Mouse (Mus musculus): ENCODE measurements at regions not wholly inside any gene's neighbourhood (a gene's known extent, or its start where the extent isn't known, plus 50 kb on each side); places are given as distances from the start of the nearest gene placed in this dataset.

- ATAC-seq: no peak
Measured at GRCm38 (mm10) chr1:122141362-122141761, 573.6 kb upstream of the Ddx18 start.

GRCm38 (mm10) chr1:122123954-122124353 lies 556.2 kb upstream of the Ddx18 start:
- Histone ChIP-seq H3K9me3 (ENCODE audit: low read length) (no peaks in the 10 kb centered on the region), H3K27me3 (ENCODE audit: insufficient read depth, low read length) (no peaks in the 10 kb centered on the region), H3K4me3 (ENCODE audit: low read depth, low read length) (no peak overlapping the region), H3K27ac (ENCODE audit: low read depth, low read length) (0 out of 2 replicates have a peak overlapping the region, but pooled peaks have one; percentile 30), H3K36me3 (ENCODE audit: insufficient read depth) (no peaks in the 10 kb centered on the region), H3K9ac (no peak overlapping the region), H3K4me2 (ENCODE audit: low read depth) (no peak overlapping the region), H3K4me1 (ENCODE audit: insufficient read depth) (no peaks in the 10 kb centered on the region)
- 55% methylated on average over 4 of the region's 4 CpGs for WGBS
- no peak for TF ChIP-seq CTCF (IDR thresholded peaks at IDR 0.05; ENCODE audit: low read depth)
- DNase-seq: peak; percentile 10
- peak; percentile 63 for ATAC-seq

More at GRCm38 (mm10) chr1:122141362-122141761, 573.6 kb upstream of the Ddx18 start:
- no peak for TF ChIP-seq CTCF (IDR thresholded peaks at IDR 0.05; ENCODE audit: low read depth)
- Histone ChIP-seq H3K4me2 (ENCODE audit: low read depth) (no peak overlapping the region), H3K27me3 (ENCODE audit: insufficient read depth, low read length) (no peaks in the 10 kb centered on the region), H3K36me3 (ENCODE audit: insufficient read depth) (no peaks in the 10 kb centered on the region), H3K4me3 (ENCODE audit: low read depth, low read length) (no peak overlapping the region), H3K27ac (ENCODE audit: low read depth, low read length) (no peak overlapping the region), H3K4me1 (ENCODE audit: insufficient read depth) (no peaks in the 10 kb centered on the region), H3K9me3 (ENCODE audit: low read length) (no peaks in the 10 kb centered on the region), H3K9ac (no peak overlapping the region)
- no peak for DNase-seq

- Histone ChIP-seq H3K27me3 (ENCODE audit: insufficient read depth, low read length) (no peaks in the 10 kb centered on the region), H3K4me1 (ENCODE audit: insufficient read depth) (no peaks in the 10 kb centered on the region), H3K36me3 (ENCODE audit: insufficient read depth) (no peaks in the 10 kb centered on the region), H3K9me3 (ENCODE audit: low read length) (no peaks in the 10 kb centered on the region), H3K27ac (ENCODE audit: low read depth, low read length) (no peak overlapping the region), H3K4me3 (ENCODE audit: low read depth, low read length) (no peak overlapping the region), H3K4me2 (ENCODE audit: low read depth) (no peak overlapping the region), H3K9ac (no peak overlapping the region)
- 68% methylated on average over 2 of the region's 2 CpGs for WGBS
- TF ChIP-seq CTCF (IDR thresholded peaks at IDR 0.05; ENCODE audit: low read depth): no peak
- no peak for ATAC-seq
- no peak for DNase-seq
Measured at GRCm38 (mm10) chr1:122095726-122096125, 527.9 kb upstream of the Ddx18 start.

- DNase-seq (peak; percentile 1), ATAC-seq (peak; percentile 51; the same call in 1 of the 2 replicates)
- no peak overlapping the region for H3K4me3 ChIP-seq (ENCODE audit: low read depth, low read length)
- no peaks in the 10 kb centered on the region for H3K4me1 ChIP-seq (ENCODE audit: insufficient read depth)
- H3K27ac ChIP-seq (ENCODE audit: low read depth, low read length): no peak overlapping the region
- H3K27me3 ChIP-seq (ENCODE audit: insufficient read depth, low read length): no peaks in the 10 kb centered on the region
- H3K9me3 ChIP-seq (ENCODE audit: low read length): no peaks in the 10 kb centered on the region
- no peak for TF ChIP-seq CTCF (IDR thresholded peaks at IDR 0.05; ENCODE audit: low read depth)
- 82% methylated on average over 5 of the region's 5 CpGs for WGBS
- H3K4me2 ChIP-seq (ENCODE audit: low read depth): no peak overlapping the region
- no peaks in the 10 kb centered on the region for H3K36me3 ChIP-seq (ENCODE audit: insufficient read depth)
- H3K9ac ChIP-seq: no peak overlapping the region
Measured at GRCm38 (mm10) chr1:122082481-122082880, 514.7 kb upstream of the Ddx18 start.

- Histone ChIP-seq H3K36me3 (ENCODE audit: insufficient read depth) (no peaks in the 10 kb centered on the region), H3K27me3 (ENCODE audit: insufficient read depth, low read length) (no peaks in the 10 kb centered on the region), H3K9ac (no peak overlapping the region), H3K4me2 (ENCODE audit: low read depth) (no peak overlapping the region), H3K9me3 (ENCODE audit: low read length) (no peaks in the 10 kb centered on the region), H3K27ac (ENCODE audit: low read depth, low read length) (no peak overlapping the region), H3K4me3 (ENCODE audit: low read depth, low read length) (no peak overlapping the region), H3K4me1 (ENCODE audit: insufficient read depth) (no peaks in the 10 kb centered on the region)
- ATAC-seq (no peak), DNase-seq (no peak)
- WGBS: 83% methylated on average over 5 of the region's 5 CpGs
- TF ChIP-seq CTCF (IDR thresholded peaks at IDR 0.05; ENCODE audit: low read depth): no peak
Measured at GRCm38 (mm10) chr1:122076085-122076484, 508.3 kb upstream of the Ddx18 start.

GRCm38 (mm10) chr1:122055146-122055545 lies 487.4 kb upstream of the Ddx18 start:
- Histone ChIP-seq H3K27ac (ENCODE audit: low read depth, low read length) (no peak overlapping the region), H3K9me3 (ENCODE audit: low read length) (no peaks in the 10 kb centered on the region), H3K4me3 (ENCODE audit: low read depth, low read length) (no peak overlapping the region), H3K9ac (no peak overlapping the region), H3K4me2 (ENCODE audit: low read depth) (no peak overlapping the region), H3K36me3 (ENCODE audit: insufficient read depth) (no peaks in the 10 kb centered on the region), H3K4me1 (ENCODE audit: insufficient read depth) (no peaks in the 10 kb centered on the region), H3K27me3 (ENCODE audit: insufficient read depth, low read length) (no peaks in the 10 kb centered on the region)
- no peak for ATAC-seq
- peak; percentile 15 for DNase-seq
- peak; percentile 53 for TF ChIP-seq CTCF (IDR thresholded peaks at IDR 0.05; ENCODE audit: low read depth)
- WGBS: 74% methylated on average over 1 of the region's 1 CpGs

- DNase-seq (no peak), ATAC-seq (no peak)
- Histone ChIP-seq H3K27ac (ENCODE audit: low read depth, low read length) (no peak overlapping the region), H3K36me3 (ENCODE audit: insufficient read depth) (no peaks in the 10 kb centered on the region), H3K4me3 (ENCODE audit: low read depth, low read length) (no peak overlapping the region), H3K27me3 (ENCODE audit: insufficient read depth, low read length) (no peaks in the 10 kb centered on the region), H3K4me2 (ENCODE audit: low read depth) (no peak overlapping the region), H3K9me3 (ENCODE audit: low read length) (no peaks in the 10 kb centered on the region), H3K9ac (no peak overlapping the region), H3K4me1 (ENCODE audit: insufficient read depth) (no peaks in the 10 kb centered on the region)
- TF ChIP-seq CTCF (IDR thresholded peaks at IDR 0.05; ENCODE audit: low read depth): no peak
- 71% methylated on average over 2 of the region's 2 CpGs for WGBS
Measured at GRCm38 (mm10) chr1:122048112-122048725, 480.4 kb upstream of the Ddx18 start.

Measured in forebrain, postnatal 0 days (tissue).